Mouse (Mus musculus): ENCODE results near the gene Trib3. TPM values are rescaled to one million over a fixed set of nuclear protein-coding genes. Genes with fewer than 3 reads are reported as not detected.
"Not testable (repeated sequence)": the region's sequence is repeated elsewhere in the genome, so short reads cannot be mapped to it uniquely, and the experiment has no call there.

Gene Trib3
- total RNA-seq (2015) (not detected in 2 replicates), total RNA-seq (2017) (not detected in 2 replicates)

DNA sequence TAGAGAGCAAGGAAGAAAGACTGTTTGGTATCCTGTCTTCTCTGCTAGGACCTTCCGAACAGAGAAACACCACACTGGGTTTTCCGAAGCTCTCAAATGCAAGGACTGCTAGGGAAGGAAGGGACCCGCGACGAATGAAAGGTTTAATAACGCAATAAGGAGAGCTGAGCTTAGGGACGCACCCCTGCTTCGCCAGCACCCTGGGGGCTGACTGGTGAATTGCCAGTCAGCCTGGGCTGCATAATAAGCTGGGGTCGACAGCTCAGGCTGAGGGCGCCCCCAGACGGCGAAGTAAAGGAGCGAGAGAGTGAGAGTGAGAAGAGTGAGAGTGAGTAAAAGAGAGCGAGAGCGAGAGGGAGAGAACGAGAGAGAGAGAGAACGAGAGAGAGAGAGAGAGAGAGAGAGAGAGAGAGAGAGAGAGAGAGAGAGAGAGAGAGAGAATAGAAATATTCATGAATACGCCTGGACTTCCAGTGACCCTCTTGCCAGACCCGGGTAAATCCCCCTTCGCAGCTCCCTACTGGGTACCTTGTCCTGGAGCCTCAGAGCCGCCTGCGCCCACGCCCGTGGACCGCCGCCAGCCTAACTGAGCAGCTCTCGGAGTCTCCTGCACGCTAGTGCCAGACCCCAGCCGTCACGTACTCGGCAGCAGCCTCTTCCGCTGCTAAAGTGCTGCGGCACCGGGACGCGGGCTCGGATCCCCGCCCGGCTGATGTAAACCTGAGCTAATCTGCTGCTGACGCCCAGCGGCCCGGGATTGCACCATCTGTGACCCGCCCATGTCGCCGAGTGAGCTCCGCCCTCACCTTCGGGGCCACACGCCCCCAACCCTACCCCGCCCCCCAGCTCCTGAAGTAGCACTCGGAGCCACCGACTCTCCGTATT is at the start of gene Trib3:
Trib3 (minus strand) TSS at position 704 of the 885 bp plus-strand sequence.
- ATAC-seq (replicated peaks; ENCODE audit: poor library complexity): peak; percentile 75

DNA sequence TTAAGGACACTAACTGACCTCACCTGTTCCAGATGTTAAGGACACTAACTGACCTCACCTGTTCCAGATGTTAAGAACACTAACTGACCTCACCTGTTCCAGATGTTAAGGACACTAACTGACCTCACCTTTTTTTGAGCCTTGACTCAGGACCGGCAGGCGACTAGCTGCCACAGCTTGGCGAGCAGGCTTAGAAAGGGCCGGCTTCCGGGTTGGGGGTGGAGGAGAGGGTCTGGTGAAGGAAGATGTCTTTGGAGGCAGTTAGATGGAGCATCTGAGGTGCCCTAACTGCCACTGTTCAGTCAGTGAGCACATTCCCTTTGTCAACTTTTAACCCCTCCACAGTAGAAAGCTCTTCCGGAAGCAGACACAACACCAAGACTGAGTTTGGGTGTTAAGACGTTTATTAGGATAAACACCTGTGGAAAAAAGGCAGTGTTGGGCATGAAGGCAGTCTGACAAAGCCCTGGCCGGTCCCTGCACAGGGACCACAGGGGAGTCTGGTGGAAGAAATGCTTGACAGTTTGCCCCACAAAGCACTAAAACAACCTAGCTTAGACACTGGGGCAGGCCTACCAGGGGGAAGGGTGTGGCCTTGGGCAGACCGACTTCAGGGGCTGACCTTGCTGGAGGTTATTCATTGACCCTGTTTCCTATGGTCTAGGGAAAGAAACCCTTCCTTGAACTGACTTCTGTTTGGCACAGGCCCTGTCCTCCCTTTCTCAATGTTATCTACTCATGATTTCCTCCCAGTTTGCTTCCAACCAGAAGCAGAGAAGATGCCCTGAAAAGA is 49.6 kb upstream of the Trib3 start:
- ATAC-seq (replicated peaks; ENCODE audit: poor library complexity): no peak

DNA sequence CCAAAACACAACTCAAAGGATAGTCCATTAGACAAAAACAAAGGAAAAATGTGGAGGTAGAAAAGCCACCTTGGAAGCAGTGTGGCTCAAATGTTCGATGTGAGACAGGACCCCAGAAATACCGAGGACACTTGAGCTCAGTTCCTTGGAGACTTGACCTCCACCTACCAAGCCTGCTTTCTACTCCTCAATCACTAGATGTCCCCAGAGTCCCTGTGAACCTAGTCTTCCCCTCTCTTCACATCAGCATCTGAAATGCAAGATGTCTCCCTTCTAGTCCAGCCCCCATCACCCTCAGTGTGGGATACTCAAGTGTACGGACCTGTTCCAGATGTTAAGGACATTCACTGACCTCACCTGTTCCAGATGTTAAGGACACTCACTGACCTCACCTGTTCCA is 49.0 kb upstream of the Trib3 start:
- peak; percentile 60 for ATAC-seq (replicated peaks; ENCODE audit: poor library complexity)

DNA sequence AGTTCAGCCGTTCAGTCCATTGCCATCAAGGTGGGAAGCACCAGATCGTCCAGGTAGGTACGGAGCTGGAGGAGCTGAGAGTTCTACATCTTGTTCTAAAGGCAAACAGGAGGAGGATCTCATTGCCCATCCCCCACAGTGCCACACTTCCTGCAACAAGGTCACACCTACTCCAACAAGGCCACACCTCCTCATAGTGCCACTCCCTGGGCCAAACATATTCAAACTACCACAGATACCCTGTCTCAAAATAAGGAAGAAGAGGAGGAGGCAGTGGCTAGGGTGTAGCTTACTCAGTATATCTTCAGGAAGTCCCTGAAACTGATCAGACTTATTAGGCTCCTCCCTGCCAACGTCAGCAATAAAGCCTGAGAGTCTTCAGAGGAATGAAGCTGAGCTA is 40.4 kb upstream of the Trib3 start:
- ATAC-seq (replicated peaks; ENCODE audit: poor library complexity): no peak

DNA sequence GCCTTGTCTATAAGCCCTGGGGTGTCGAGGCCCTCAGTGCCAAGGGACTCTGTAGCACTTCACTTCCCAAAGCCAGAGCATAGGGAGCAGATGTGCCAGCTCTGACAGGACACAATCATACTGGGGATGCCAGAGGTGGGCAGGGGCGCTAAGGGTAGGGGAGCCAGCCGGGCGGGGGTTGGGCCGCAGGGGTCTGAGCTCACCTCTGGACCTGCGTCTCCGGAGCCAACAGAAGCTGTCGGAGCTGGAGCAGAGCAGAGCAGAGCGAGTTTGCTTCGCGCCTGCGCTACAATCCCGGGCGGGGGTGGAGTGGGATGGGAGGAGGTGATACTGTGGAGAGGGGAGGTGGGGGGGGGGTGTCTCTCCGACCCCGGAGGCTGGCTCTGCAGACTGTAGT is 32.5 kb upstream of the Trib3 start, which contains the start of gene Nrsn2:
Nrsn2 (minus strand) TSS at position 294 of the 397 bp plus-strand sequence.
- no peak for ATAC-seq (replicated peaks; ENCODE audit: poor library complexity)

DNA sequence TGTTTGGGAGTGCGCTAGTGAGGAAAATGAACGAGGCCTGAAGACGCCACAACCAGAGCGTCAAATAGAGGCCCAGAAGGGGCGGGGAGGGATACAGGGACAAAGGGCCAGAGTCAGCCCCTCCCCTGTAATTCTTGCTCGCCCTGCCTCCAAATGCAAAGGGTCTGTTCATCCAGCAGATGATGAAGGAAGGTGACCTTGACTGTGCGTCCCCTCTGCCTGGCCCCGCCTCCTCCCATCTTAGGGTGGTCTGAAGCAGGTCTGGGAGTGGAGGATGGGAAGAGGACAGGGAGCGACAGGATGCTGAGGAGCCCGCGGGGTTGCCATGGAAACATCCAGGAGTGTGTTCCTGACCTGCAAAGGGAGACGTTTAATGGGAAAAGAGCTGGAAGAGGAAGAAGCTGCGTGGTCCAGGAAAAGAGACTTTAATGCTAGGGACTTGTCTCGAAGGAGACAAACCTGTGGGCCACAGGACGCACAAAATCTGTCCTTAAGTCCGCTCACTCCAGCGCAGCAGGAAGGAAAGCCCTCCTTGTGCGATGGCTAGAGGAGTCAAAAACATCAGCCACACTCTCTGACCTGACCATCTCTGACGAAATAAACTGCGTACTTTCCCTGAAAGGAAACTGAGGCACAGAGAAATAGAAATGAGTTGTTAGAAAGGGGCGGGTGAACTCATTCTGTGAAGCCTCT is 32.0 kb upstream of the Trib3 start:
- no peak for ATAC-seq (replicated peaks; ENCODE audit: poor library complexity)

DNA sequence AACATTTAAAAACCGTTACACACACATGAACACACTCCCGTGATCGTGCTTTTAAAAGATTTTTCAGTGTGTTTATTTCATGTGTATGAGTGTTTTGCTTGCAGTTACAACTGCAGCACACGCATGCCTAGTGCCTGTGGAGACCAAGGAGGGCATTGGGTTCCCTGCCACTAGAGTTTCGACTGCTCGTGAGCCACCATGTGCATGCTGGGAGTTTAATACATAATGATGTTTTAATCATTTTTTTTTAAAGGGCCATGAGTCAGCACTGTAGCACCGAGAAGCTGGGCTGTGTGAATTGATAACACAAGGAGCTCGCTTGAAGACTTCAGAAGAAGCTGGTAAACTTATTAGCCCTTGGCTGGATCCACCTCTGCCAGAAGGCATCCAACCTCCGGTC is 29.7 kb upstream of the Trib3 start:
- peak; percentile 72 for ATAC-seq (replicated peaks; ENCODE audit: poor library complexity)

DNA sequence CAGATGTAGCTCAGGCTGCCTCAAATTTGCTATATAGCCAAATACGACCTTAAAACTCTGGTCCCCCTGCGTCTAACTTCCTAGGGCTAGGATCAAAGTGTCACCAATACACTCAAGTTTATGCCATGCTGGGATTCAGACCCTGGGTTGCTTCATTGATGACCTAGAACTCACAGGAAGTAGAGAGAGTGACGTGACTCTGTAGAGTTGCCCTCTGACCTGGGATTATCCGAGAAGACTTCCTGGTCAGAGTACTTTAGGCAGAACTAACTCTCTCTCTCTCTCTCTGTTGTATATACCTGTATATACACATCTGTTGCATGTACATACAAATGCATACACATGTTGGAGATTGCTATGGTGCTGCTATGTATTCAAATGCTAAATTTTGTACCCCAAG is 28.8 kb upstream of the Trib3 start:
- ATAC-seq (replicated peaks; ENCODE audit: poor library complexity): no peak

DNA sequence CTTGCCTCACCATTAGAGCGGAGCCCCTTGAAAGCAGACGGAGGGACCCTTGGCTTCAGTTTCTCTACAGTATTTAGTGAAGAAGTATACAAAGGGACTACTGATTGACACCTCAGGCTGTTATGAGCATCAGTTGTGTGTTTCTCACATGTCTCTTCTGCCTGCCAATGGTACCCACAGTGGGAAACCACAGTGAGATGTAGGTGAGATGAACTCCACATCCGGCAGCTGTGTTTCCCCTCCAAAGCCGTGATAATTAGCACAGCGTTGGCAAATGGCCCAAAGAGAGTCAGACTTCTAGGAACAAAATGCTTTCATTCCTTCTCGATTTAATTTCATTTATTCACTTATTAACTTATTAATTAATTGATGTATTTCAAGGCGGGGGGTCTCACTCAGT is 28.3 kb upstream of the Trib3 start:
- ATAC-seq (replicated peaks; ENCODE audit: poor library complexity): peak; percentile 46

DNA sequence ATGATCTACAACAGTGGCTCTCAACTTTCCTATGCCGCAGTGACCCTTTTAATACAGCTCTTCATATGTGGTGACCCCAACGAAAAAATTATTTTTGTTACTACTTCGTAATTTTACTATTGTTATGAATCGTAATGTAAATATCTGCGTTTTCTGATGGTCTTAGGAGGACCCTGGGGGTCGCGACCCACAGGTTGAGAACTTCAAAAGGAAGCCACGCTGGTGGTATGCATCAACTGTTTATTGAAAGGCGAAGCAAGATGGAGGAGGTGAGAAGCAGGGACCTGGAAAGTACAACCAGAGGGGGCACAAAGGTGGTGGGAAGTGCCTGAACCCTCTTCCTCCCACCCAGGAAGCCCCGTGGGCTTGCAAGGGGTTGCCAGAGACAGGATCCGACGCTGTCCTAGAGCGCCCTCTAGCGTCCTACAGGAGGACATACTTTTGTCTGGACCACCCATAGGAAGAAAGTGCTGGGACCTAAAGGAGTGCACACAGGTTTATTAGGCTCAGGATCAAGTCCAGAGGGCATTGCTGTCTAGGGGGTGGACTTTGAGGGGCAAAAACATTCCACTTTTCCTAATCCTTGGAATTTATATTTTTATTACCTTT is 24.8 kb upstream of the Trib3 start:
- ATAC-seq (replicated peaks; ENCODE audit: poor library complexity): peak; percentile 82

DNA sequence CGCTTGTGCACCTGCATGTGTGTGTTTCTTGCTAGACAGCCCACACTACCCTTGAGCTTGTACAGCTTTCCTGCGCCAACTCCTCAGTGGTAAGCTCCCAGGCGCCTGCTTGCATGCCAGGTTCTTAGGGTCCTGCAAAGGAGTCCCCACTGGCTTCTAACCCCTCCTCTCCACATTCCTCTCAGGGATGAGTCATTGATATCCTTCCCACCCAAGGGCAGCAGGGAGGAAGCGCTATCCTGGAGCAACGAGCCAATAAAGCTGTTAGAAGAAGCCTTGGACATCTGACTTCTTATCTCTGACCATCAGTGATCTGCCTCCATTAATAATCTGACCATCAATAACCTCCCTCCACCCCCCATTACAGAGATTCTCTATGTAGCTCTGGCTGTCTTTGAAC is 24.1 kb upstream of the Trib3 start:
- ATAC-seq (replicated peaks; ENCODE audit: poor library complexity): no peak

DNA sequence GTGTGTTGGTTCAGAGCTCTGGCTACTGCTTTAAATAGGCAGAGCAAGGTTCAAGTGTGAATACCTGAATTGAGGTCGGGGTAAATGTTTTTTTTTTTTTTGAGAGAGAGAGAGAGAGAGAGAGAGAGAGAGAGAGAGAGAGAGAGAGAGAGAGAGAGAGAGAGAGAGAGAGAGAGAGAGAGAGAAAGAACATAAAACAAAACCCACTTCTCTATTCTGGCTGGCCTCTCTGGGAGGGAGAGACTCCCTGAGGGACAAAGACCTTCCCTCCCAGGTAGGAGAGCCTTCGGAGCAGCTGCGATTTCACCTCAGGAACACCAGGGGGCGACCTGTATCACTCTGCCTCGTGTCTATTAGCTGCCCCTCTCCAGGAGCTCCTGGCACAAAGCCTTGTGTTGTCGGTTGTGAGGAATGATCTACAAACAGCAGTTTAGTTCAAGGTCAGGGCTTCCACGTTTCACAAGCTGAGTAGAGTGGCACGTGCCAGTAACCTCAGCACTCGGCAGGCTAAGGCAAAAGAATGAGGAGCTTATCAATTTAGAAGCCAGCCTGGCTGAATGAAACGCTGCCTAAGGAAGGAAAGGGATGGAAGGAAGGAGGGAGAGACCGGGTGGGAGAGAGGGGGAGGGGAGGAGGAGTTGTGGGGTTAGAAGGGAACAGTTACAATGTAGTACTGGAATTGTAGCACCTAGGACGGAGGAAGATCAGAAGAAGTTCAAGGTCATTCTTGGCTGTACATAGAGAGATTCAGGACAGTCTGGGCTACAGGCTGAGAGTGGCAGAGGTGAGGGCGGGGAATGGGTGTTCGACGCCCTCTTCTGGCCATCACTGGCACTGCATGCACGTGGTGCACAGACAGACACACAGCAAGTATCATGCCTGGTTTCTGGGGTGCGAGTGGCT is 19.7 kb upstream of the Trib3 start:
- peak; percentile 80 for ATAC-seq (replicated peaks; ENCODE audit: poor library complexity)

DNA sequence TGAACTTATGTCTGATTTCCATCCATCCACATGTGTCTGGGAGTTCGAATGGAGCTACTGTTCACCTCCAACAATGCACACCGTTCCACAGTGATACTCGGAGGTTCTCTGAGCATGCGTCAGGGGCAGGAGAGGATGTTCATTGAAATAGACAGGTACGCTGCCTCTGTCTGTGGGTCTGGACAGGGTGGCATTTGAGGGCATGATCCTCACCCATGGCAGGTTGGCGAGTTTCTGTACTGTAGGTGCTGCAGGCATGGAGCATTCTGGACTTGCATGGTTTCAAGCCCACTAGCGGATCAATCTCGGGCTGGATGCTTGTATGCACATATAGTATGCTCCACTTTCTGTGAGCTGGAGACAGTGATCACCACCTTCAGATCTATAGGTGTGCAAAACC is 17.4 kb upstream of the Trib3 start:
- no peak for ATAC-seq (replicated peaks; ENCODE audit: poor library complexity)

DNA sequence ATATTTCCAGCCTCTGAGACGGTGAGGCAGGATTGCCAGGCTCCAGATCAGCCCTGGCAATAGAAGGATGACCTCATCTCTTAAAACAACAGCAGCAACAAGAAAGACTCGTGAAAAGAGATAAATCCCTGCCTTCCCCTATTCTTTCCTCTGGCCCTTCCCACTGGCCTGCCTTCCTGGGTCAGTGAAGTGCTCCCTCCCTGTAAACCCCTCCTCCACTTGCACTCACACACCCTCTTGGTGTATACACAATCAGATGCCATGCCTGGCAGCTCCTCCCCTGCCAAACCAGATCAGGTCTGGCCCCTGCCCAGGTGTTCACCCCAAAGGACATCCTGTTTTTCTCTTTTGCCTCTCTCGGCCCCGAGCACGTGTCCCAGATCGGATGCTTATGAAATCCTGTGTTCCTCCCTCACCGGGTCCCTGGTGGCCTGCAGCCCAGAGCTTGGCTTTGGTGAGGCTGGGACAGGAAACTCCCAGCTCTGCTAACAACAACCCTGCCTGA is 16.5 kb upstream of the Trib3 start:
- peak; percentile 56 for ATAC-seq (replicated peaks; ENCODE audit: poor library complexity)

DNA sequence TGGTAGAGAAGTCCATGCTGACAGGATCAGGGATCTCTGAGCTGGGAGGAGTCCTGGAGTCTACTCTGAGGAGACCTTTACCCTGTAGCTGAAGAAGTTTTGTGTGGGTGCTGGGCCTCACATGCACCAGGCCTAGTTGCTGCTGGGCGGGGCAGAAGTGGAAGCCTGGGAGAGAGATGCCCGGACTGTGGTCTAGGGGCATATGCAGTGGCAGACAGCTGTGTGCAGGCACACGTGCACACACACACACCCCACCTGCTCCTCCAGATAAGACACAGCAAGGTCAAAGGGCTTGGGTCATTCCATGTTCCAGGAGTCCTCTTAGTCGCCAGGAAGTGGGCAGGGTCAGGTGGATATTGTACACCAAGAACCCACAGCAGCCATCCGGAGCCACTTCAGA is 15.8 kb upstream of the Trib3 start:
- no peak for ATAC-seq (replicated peaks; ENCODE audit: poor library complexity)

DNA sequence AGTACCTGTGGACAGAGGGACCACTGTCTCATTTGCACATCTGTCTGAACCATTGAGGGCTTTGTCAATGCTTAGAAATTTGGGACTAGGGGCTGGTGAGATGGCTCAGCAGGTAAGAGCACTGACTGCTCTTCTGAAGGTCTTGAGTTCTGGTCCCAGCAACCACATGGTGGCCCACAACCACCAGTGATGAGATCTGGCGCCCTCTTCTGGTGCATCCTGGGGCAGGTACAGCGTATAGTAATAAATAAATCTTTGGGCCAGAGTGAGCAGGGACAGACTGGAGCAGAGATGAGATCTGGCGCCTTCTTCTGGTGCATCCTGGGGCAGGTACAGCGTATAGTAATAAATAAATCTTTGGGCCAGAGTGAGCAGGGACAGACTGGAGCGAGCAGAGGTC is 15.1 kb upstream of the Trib3 start:
- ATAC-seq (replicated peaks; ENCODE audit: poor library complexity): not testable (repeated sequence)

DNA sequence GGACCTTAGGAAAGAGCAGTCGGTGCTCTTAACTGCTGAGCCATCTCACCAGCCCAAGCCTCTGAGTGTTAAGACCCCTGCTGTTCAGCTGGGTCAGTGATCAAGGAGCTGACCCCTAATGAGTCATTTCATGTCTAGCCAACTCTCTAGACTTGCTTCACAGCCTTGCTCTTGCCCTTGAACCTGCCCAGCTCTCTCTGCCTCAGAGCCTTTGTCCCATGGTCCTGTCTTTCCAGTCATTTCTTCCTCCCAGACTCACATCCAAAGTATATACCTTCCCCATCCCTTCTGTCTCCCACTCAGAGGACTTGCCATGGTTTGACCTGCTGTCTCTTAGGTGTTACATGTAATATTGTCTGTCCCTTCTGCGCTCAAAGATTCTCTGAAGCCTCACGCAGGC is 13.4 kb upstream of the Trib3 start:
- ATAC-seq (replicated peaks; ENCODE audit: poor library complexity): no peak

DNA sequence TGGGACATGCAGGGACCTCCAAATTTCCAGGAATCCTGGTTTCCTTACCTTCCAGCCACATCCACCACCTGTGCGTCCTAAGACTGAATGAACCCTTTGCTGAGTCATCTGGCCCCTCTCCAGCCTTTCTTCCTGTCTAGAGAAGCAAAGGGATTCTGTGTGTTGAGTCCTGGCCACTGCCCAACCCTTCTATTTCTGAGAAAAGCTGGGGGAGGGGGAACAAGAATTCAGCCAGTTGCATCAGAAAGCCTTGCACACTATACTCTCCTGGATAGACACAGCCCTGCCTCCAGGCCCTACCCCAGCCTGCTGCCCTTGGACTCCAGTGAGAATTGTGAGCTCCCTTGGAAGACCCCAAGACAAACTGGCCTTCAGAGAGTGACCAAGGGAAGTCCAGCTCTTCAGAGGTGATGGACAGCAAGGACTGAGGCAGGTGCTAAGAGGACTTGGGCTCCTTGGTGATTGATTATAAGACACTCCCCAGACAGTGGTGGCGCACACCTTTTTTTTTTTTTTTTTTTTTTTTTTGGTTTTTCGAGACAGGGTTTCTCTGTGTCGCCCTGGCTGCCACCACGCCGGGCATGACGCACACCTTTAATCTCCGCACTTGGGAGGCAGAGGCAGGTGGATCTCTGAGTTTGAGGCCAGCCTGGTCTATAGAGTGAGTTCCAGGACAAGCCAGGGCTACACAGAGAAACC is 6.2 kb upstream of the Trib3 start:
- ATAC-seq (replicated peaks; ENCODE audit: poor library complexity): peak; percentile 64

DNA sequence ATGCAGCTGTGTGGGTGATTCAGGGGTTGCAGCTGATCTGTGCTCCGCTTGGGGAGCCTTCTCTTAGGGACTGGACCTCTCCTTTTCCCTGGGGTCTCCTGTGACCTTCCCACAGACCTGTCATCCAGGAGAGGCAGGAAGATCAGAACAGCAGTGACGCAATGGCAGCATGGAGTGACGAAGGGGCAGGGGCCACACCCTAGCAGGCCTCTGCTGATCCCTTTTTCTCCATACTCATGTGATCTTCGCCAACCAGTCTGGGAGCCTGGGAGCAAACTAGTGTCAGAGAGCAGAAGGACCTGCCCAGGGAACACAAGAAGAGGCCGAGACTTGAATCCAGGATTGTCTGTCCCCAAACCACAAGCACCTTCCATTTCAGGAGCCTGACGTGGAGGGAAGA is 5.4 kb upstream of the Trib3 start:
- no peak for ATAC-seq (replicated peaks; ENCODE audit: poor library complexity)

Data from megakaryocyte progenitor cell, adult 5-6 weeks (primary cell).